Mouse (Mus musculus) gastrocnemius, postnatal 36 days (tissue): ENCODE measurements at regions not wholly inside any gene's neighbourhood (a gene's known extent, or its start where the extent isn't known, plus 50 kb on each side); places are given as distances from the start of the nearest gene placed in this dataset.

Source experiments
- DNase-seq, 2 experiments: peaks; one replicate each; pipeline ENCODE4 v3.0.0; 2022
- intact Hi-C: fragments of 180-260 bp; cut with DNase I; formaldehyde crosslinking; loops from one replicate; pipeline ENCODE4 v1.15.1; 2025

- no peak for DNase-seq
- intact Hi-C loops, result loop anchor here (2.0 to 5.0 kb wide), 2 partner anchors 330 to 355 kb away; no protein-coding TSS in a partner anchor
Measured at GRCm38 (mm10) chr5:91307031-91307430, 95.8 kb downstream of the Btc start.
